Mouse (Mus musculus): ENCODE measurements around the gene Zfp710.
"Not testable (repeated sequence)": the region's sequence is repeated elsewhere in the genome, so short reads cannot be mapped to it uniquely, and the experiment has no call there.

Zfp710 gene

DNA sequence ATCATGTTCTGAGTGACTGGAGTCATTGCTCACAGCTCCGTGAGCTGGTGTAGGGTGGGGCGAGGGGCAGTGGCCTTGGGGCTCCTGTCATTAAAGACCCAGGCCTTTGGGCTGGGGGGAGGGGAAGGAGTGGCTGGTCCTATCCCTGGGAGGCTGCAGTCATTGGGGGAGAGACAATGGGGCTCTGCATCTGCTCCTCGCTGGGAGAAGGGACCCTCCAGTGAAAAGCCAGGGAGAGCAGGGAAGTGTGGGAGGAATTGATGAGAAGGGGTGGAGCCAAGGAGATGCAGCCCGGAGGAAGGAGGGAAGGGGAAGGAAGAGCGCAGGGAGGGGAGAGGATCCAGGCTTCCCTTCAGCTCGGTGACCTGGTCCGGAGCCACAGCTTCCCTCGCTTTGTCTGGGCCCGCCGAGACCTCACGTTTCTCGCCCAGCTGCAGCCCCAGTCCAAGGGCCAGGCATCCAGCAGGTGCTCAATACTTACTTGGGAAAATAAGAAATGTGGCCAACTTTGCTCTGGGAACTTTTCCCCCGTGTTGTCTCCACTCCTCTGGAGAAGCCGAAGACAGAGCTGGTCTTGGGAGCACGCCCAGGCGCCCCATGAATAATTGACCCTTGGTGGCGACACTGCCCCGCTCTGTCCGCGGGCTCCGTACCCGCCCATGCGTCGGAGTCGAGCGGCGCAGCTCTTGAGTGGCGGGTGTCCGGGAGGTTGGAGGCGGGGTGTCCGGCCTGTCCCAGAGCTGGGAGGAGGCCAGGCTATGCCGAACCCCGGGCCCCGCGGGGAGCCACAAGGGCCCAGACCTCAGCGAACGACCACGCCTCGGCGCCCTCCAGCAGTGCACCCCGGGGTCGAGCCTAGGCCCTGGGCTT is at the start of gene Zfp710:
TSS of gene Zfp710 (plus strand) at position 294 of the 870 bp plus-strand sequence.
- CTCF ChIA-PET = interaction anchor here (0.6 to 1.1 kb wide), 2 partner anchors 24 to 60 kb away, joined by 3 to 5 read pairs; no protein-coding TSS in a partner anchor

DNA sequence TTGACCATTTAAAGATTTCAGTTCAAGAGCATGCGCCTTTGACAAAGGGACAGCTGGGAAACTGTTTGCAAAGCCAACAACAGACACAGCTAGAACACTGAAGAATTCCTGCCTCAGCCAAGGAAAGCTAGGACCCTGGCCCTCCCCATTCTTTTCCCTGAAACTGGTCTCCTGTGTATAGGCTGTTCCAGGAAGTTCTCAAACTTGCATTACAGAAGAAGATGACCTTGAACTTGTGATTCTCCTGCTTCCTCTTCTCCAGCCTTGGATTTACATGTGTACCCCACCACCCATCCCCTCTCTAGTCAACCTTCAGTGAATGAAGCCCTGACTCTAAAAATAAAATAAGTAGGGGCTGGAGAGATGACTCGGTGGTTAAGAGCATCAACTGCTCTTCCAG is 49.3 kb upstream of the Zfp710 start:
- CTCF ChIA-PET = no interaction called here

- CTCF ChIA-PET = interaction anchor here (0.7 kb wide), 1 partner anchor 140 kb away, joined by 4 read pairs; no protein-coding TSS in a partner anchor
These were observed 37.9 kb upstream of the Zfp710 start for GRCm38 (mm10) chr7:79986717-79987116.

GRCm38 (mm10) chr7:79987745-79988144 is 36.9 kb upstream of the Zfp710 start:
- CTCF ChIA-PET = interaction anchor here (0.7 kb wide), 1 partner anchor 139 kb away, joined by 4 read pairs; no protein-coding TSS in a partner anchor

GRCm38 (mm10) chr7:79988466-79988865 is 36.1 kb upstream of the Zfp710 start:
- CTCF ChIA-PET = not testable (repeated sequence)

DNA sequence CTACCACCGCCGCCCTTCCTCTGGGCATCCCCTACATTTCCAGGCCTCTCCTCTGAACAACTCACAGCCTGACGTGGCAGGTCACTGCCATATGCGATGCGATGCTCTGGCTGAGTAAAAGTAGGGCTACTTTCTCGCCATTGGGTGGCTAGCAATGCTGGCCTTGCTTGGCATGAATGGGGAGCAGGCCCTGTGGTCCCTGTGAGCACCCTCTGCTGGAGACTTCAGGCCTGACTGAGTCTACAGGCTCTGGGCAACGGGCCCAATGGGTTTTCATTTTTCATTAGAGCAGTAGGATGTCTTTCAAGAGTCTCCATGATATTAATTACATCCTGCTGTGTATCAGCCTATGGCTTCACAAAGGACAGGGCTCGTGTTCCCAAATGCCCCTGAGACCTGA is 30.1 kb upstream of the Zfp710 start:
- CTCF ChIA-PET = no interaction called here

- CTCF ChIA-PET = no interaction called here
These were observed 26.9 kb upstream of the Zfp710 start for GRCm38 (mm10) chr7:79997761-79998160.

GRCm38 (mm10) chr7:80002353-80003055 is 22.1 kb upstream of the Zfp710 start:
- CTCF ChIA-PET = no interaction called here

- CTCF ChIA-PET = interaction anchor here (0.6 kb wide), 1 partner anchor 123 kb away, joined by 10 read pairs; no protein-coding TSS in a partner anchor
These were observed 19.6 kb upstream of the Zfp710 start for GRCm38 (mm10) chr7:80004776-80005554.

DNA sequence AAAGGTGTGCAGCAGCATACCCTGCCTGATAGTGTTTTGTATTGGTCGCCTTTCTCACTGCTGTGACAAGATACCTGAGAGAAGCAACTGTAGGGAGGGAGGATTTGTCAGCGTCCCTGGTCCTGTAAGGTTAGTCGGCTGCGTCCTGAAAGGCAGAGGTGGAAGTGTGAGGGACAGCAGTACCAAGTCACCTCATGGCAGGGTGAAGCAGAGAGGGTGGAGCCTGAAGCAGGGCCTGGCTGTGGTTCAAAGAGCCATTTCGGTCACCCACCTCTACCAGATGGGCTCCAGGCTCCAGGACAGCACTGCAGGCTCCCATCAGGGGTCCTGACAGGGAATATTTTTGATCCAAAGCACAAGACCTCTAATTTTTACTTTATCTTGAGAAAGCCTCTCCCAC is 13.9 kb upstream of the Zfp710 start:
- CTCF ChIA-PET = interaction anchor here (0.6 to 0.7 kb wide), 10 partner anchors 10 to 1218 kb away, joined by 3 to 8 read pairs (median 4); no protein-coding TSS in a partner anchor

GRCm38 (mm10) chr7:80011470-80011869 is 13.1 kb upstream of the Zfp710 start:
- CTCF ChIA-PET = interaction anchor here (0.6 to 0.7 kb wide), 9 partner anchors 11 to 1218 kb away, joined by 3 to 8 read pairs (median 4); no protein-coding TSS in a partner anchor

GRCm38 (mm10) chr7:80013884-80014550 is 10.6 kb upstream of the Zfp710 start:
- CTCF ChIA-PET = interaction anchor here (0.6 kb wide), 1 partner anchor 60 kb away, joined by 5 read pairs; no protein-coding TSS in a partner anchor

- CTCF ChIA-PET = interaction anchor here (0.6 kb wide), 2 partner anchors 509 to 840 kb away, joined by 3 to 4 read pairs; no protein-coding TSS in a partner anchor
These were observed 9.5 kb upstream of the Zfp710 start for GRCm38 (mm10) chr7:80014826-80015755.

GRCm38 (mm10) chr7:80018506-80019452 is 5.8 kb upstream of the Zfp710 start:
- CTCF ChIA-PET = interaction anchor here (0.5 kb wide), 1 partner anchor 204 kb away, joined by 3 read pairs; no protein-coding TSS in a partner anchor

DNA sequence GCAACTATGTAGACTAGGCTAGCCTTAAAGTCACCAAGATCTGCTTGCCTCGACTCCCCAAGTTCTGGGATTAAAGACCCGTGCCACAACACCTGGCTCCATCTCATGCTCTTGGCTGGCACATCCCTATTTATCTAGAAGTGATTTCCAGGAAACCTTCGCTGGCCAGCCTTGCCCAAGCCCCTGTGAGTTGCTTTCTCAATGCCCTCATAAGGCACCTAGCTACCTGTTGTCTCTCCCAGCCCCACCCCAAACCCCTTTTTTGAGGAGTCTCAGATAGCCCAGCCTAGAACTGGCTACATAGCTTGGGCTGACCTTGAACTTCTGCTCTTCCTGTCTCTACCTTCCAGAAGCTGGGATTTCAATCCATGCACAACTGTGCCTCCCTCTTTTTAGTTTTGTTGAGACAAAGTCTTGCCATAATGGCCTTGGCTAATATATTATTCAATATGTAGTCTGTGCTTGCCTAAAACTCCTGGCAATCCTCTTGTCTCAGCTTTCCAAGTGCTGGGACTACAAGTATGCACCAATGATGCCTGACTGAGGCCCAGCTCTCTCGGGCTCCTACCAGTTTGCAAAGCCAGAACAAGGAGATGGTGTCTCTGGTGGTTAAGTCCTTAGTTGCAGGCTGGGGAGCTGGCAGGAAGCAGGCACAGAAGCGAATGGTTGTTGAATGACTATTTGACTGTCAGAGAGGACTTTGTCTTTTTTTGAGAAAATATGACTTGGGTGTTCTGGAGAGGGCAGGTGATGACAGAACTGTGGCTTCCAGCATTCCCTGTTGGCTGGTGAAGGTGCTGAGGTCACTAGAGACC is 786 bp upstream of the Zfp710 start:
- CTCF ChIA-PET = interaction anchor here (0.6 kb wide), 1 partner anchor 25 kb away, joined by 3 read pairs; no protein-coding TSS in a partner anchor

- CTCF ChIA-PET = interaction anchor here (0.6 to 1.1 kb wide), 3 partner anchors 44 to 217 kb away, joined by 3 to 5 read pairs (median 4); no protein-coding TSS in a partner anchor
These were observed 940 bp downstream of the Zfp710 start for GRCm38 (mm10) chr7:80025391-80026117.
